22 mouse cellular contexts compared by ENCODE assay signal in the genomic region with DNA sequence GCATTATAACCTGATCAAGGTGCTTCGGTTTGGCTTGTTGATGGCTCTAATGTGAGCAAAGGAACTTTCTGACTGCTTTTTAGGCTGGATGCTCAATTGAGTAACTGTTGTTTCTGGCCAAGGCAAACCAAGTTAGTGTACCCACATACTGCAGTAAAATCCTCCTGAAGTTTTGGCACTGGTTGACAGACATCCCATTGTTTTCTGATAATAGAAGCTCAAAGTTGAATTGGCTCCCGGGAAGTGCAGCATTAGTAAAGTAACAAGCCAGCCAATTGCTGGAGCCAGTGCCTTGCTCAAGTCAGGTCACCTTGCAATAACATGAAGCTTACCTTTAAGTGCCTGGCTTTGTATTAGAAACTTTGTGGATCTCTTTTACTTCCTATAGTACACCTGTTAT.
DNase-seq lines count a peak whose midpoint lies in the region; ATAC-seq lines count a peak whose summit lies in the region.
"Had no signal": no experiment of that assay in that cellular context is flagged by ENCODE, and none has a peak within 500 bp of the region (broad histone marks: within the 10 kb centered on the region; RNA-seq: fewer than 3 reads in every experiment).

No protein-coding gene starts in this region.

- ATAC-seq in intestine, embryonic 14.5 days (replicated peaks; ENCODE audit: low FRiP score, low TSS enrichment, low read depth) = no peak
- no peak for ATAC-seq in intestine, embryonic 15.5 days
- ATAC-seq: CD4-positive, CD25-positive, alpha-beta regulatory T cell, adult 4 months; forebrain, embryonic 15.5 days; intestine, embryonic 16.5 days had no signal

- no peaks in the 10 kb centered on the region for H3K9me3 ChIP-seq in intestine, embryonic 14.5 days (ENCODE audit: control insufficient read depth, low read length)
- H3K9me3 ChIP-seq in intestine, embryonic 15.5 days = no peaks in the 10 kb centered on the region
- H3K9me3 ChIP-seq: embryonic facial prominence, embryonic 12.5 days; embryonic facial prominence, embryonic 15.5 days; forebrain, embryonic 12.5 days; forebrain, embryonic 15.5 days; hindbrain, embryonic 12.5 days; hindbrain, embryonic 15.5 days had no signal

- H3K27me3 ChIP-seq in intestine, embryonic 14.5 days (replicated peaks; ENCODE audit: control insufficient read depth, insufficient read depth, low read length) = no peaks in the 10 kb centered on the region
- no peaks in the 10 kb centered on the region for H3K27me3 ChIP-seq in intestine, embryonic 15.5 days (replicated peaks)
- H3K27me3 ChIP-seq: embryonic facial prominence, embryonic 12.5 days; embryonic facial prominence, embryonic 15.5 days; forebrain, embryonic 15.5 days; hindbrain, embryonic 12.5 days; hindbrain, embryonic 15.5 days had no signal

- WGBS in intestine, embryonic 14.5 days = 82% methylated on average over 2 of the region's 2 CpGs
- 75% methylated on average over 2 of the region's 2 CpGs for WGBS in intestine, embryonic 15.5 days

- no peaks in the 10 kb centered on the region for H3K4me1 ChIP-seq in intestine, embryonic 14.5 days (replicated peaks; ENCODE audit: control insufficient read depth, insufficient read depth, low read length)
- no peaks in the 10 kb centered on the region for H3K4me1 ChIP-seq in intestine, embryonic 15.5 days (replicated peaks)
- H3K4me1 ChIP-seq: embryonic facial prominence, embryonic 12.5 days; embryonic facial prominence, embryonic 15.5 days had no signal

- no peak overlapping the region for H3K27ac ChIP-seq in intestine, embryonic 14.5 days (ENCODE audit: low read depth)
- no peak overlapping the region for H3K27ac ChIP-seq in intestine, embryonic 15.5 days
- H3K27ac ChIP-seq: embryonic facial prominence, embryonic 12.5 days; embryonic facial prominence, embryonic 15.5 days; forebrain, embryonic 15.5 days; gastrocnemius, adult 2 months; hindbrain, embryonic 12.5 days; hindbrain, embryonic 15.5 days had no signal

- peak; percentile 18 for DNase-seq in intestine, embryonic 14.5 days (ENCODE audit: low spot score)
- peak; percentile 19 for DNase-seq in retina, postnatal 1 day
- no peak for DNase-seq in retina, embryonic 14.5 days (ENCODE audit: low spot score)
- DNase-seq in gonadal fat pad, adult 2 months (ENCODE audit: low read depth) = peak; percentile 99
- DNase-seq in frontal cortex, postnatal 36 days (ENCODE audit: low spot score in 2 of 2) = no peak
- DNase-seq: adrenal gland, adult 2 months; adrenal gland, postnatal 14 days; cerebellum, adult 18-20 months; cerebellum, adult 9-10 months; cerebellum, postnatal 25 days; gastrocnemius, adult 2 months; gastrocnemius, postnatal 14 days had no signal

- H3K4me3 ChIP-seq in intestine, embryonic 14.5 days (ENCODE audit: low read depth, low read length) = no peak overlapping the region
- H3K4me3 ChIP-seq in intestine, embryonic 15.5 days (replicated peaks) = no peak overlapping the region
- H3K4me3 ChIP-seq: embryonic facial prominence, embryonic 12.5 days; embryonic facial prominence, embryonic 15.5 days; forebrain, embryonic 12.5 days; forebrain, embryonic 15.5 days; gastrocnemius, adult 2 months; hindbrain, embryonic 12.5 days; hindbrain, embryonic 15.5 days had no signal

- peaks cover 17% of the 10 kb centered on the region; the same call in 1 of the 2 replicates for H3K36me3 ChIP-seq in intestine, embryonic 14.5 days (ENCODE audit: control insufficient read depth, insufficient read depth, low read length)
- H3K36me3 ChIP-seq in intestine, embryonic 15.5 days = no peaks in the 10 kb centered on the region
- H3K36me3 ChIP-seq: embryonic facial prominence, embryonic 15.5 days; forebrain, embryonic 12.5 days; forebrain, embryonic 15.5 days; hindbrain, embryonic 12.5 days had no signal

- no peak overlapping the region for H3K4me2 ChIP-seq in intestine, embryonic 14.5 days (ENCODE audit: low read length)
- H3K4me2 ChIP-seq in intestine, embryonic 15.5 days (replicated peaks) = no peak overlapping the region
- H3K4me2 ChIP-seq: embryonic facial prominence, embryonic 12.5 days; embryonic facial prominence, embryonic 15.5 days; forebrain, embryonic 12.5 days; forebrain, embryonic 15.5 days; heart, embryonic 11.5 days; hindbrain, embryonic 12.5 days; hindbrain, embryonic 15.5 days had no signal

- no peak overlapping the region for H3K9ac ChIP-seq in intestine, embryonic 14.5 days (ENCODE audit: low read length)
- H3K9ac ChIP-seq in intestine, embryonic 15.5 days = no peak overlapping the region
- H3K9ac ChIP-seq: embryonic facial prominence, embryonic 12.5 days; embryonic facial prominence, embryonic 15.5 days; forebrain, embryonic 12.5 days; forebrain, embryonic 15.5 days; hindbrain, embryonic 12.5 days; hindbrain, embryonic 15.5 days had no signal

Comparison
In these comparisons a context has a peak if more than half of its experiments do, and no peak if none do; other contexts are left out.
1. DNase-seq: peak in intestine, embryonic 14.5 days (single experiment), retina, postnatal 1 day (single experiment) and gonadal fat pad, adult 2 months (single experiment); none in retina, embryonic 14.5 days (single experiment) and frontal cortex, postnatal 36 days (0 of 2).